31 mouse cellular contexts compared by ENCODE assay signal in the genomic region with DNA sequence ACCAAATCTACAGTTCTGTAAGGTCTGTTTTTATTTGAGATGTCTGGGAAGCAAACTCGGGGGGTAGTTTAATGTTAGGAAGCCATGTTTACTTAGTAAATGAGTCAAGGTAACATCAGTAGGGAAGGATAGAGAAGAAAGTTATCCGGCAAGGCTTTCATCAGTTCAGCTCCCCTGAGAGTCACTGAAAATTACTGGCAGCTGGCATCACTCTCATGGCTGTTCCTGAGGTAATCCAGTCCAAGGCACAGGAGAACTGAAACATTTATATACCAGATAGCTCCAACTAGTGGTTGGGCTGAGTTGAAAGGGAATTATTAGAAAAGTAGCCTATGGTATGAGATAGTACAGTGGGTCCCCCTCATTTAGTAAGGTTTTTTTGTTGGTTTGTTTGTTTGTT.
A peak's percentile ranks its signal among the peaks of the same experiment; 100 is the strongest.
DNase-seq lines count a peak whose midpoint lies in the region; ATAC-seq and TF ChIP-seq lines count a peak whose summit lies in the region.
"Had no signal": no experiment of that assay in that cellular context is flagged by ENCODE, and none has a peak within 500 bp of the region (broad histone marks: within the 10 kb centered on the region; RNA-seq: fewer than 3 reads in every experiment).

No protein-coding gene starts in this region.

- no peak for TF ChIP-seq EP300 in heart, adult 2 months (IDR thresholded peaks at IDR 0.05; ENCODE audit: insufficient read depth, low read depth, low read length)

- no peaks in the 10 kb centered on the region for H3K36me3 ChIP-seq in heart, adult 2 months (ENCODE audit: control insufficient read depth, insufficient read depth, low read length)
- H3K36me3 ChIP-seq in embryonic facial prominence, embryonic 10.5 days (replicated peaks): no peaks in the 10 kb centered on the region
- H3K36me3 ChIP-seq: embryonic facial prominence, embryonic 12.5 days; forebrain, embryonic 10.5 days; forebrain, embryonic 15.5 days; hindbrain, embryonic 15.5 days; liver, embryonic 12.5 days; neural tube, embryonic 15.5 days; stomach, embryonic 15.5 days had no signal

- no peak overlapping the region for H3K9ac ChIP-seq in heart, adult 2 months (ENCODE audit: low read depth, low read length)
- H3K9ac ChIP-seq: embryonic facial prominence, embryonic 12.5 days; forebrain, embryonic 15.5 days; hindbrain, embryonic 15.5 days; liver, embryonic 12.5 days; neural tube, embryonic 15.5 days; stomach, embryonic 15.5 days had no signal

- no peaks in the 10 kb centered on the region; the same call in 1 of the 2 replicates for H3K4me1 ChIP-seq in heart, adult 2 months (ENCODE audit: control insufficient read depth, insufficient read depth, low read length)
- H3K4me1 ChIP-seq in embryonic facial prominence, embryonic 10.5 days: no peaks in the 10 kb centered on the region
- H3K4me1 ChIP-seq: embryonic facial prominence, embryonic 12.5 days; forebrain, embryonic 10.5 days; forebrain, embryonic 15.5 days; hindbrain, embryonic 15.5 days; liver, embryonic 12.5 days; neural tube, embryonic 15.5 days; stomach, embryonic 15.5 days had no signal

- H3K27ac ChIP-seq in heart, adult 2 months: no peak overlapping the region
- no peak overlapping the region for H3K27ac ChIP-seq in layer of hippocampus, adult 2 months
- H3K27ac ChIP-seq in embryonic facial prominence, embryonic 10.5 days (replicated peaks): no peak overlapping the region
- H3K27ac ChIP-seq: embryonic facial prominence, embryonic 12.5 days; forebrain, embryonic 10.5 days; forebrain, embryonic 15.5 days; hindbrain, embryonic 15.5 days; liver, embryonic 12.5 days; neural tube, embryonic 15.5 days; stomach, embryonic 15.5 days had no signal

- intact Hi-C loops in heart, adult 2 months (cut with DNase I): no loop called here
- intact Hi-C loops in heart, postnatal 10 days (cut with DNase I): loop anchor here (5.0 kb wide), 1 partner anchor 69 kb away; no protein-coding TSS in a partner anchor

- H3K4me3 ChIP-seq in heart, adult 2 months: no peak overlapping the region
- no peak overlapping the region for H3K4me3 ChIP-seq in layer of hippocampus, adult 2 months
- H3K4me3 ChIP-seq in embryonic facial prominence, embryonic 10.5 days: no peak overlapping the region
- H3K4me3 ChIP-seq: embryonic facial prominence, embryonic 12.5 days; forebrain, embryonic 10.5 days; forebrain, embryonic 15.5 days; hindbrain, embryonic 15.5 days; liver, embryonic 12.5 days; neural tube, embryonic 15.5 days; stomach, embryonic 15.5 days had no signal

- H3K9me3 ChIP-seq in embryonic facial prominence, embryonic 10.5 days: no peaks in the 10 kb centered on the region
- H3K9me3 ChIP-seq: embryonic facial prominence, embryonic 12.5 days; forebrain, embryonic 10.5 days; forebrain, embryonic 15.5 days; hindbrain, embryonic 15.5 days; liver, embryonic 12.5 days; neural tube, embryonic 15.5 days; stomach, embryonic 15.5 days had no signal

- DNase-seq in heart, adult 2 months: no peak
- no peak for DNase-seq in heart, postnatal 10 days
- no peak for DNase-seq in layer of hippocampus, adult 2 months (ENCODE audit: low spot score in 2 of 2)
- DNase-seq in layer of hippocampus, postnatal 14 days (ENCODE audit: low spot score in 2 of 2): no peak
- DNase-seq in embryonic facial prominence, embryonic 10.5 days (ENCODE audit: low spot score): peak; percentile 51
- no peak for DNase-seq in left cerebral cortex, adult 11 months (ENCODE audit: low spot score)
- DNase-seq: adrenal gland, adult 8-10 months; cerebellum, adult 8-10 months; cerebellum, postnatal 36 days; gastrocnemius, postnatal 25 days; heart, adult 11 months; heart, postnatal 4 days; kidney, adult 8-10 months; kidney, postnatal 25 days; left cerebral cortex, postnatal 4 days; lung, adult 18-20 months; lung, postnatal 14 days; midbrain, embryonic 14.5 days; retina, postnatal 1 day; right cerebral cortex, postnatal 14 days; thymus, postnatal 25 days had no signal

- ATAC-seq in CD4-positive, CD25-positive, alpha-beta regulatory T cell, adult 4 months: no peak
- ATAC-seq: activated CD4-positive, CD25-positive, alpha-beta regulatory T cell, adult 4 months; forebrain, embryonic 15.5 days; inflammation-experienced regulatory T-cells, adult 6 months; liver, embryonic 12.5 days had no signal

- no peak for TF ChIP-seq POLR2A in heart, adult 2 months (IDR thresholded peaks at IDR 0.05; ENCODE audit: insufficient read depth, low read depth, low read length)

- H3K27me3 ChIP-seq in heart, adult 2 months (ENCODE audit: control insufficient read depth, insufficient read depth, low read length): no peaks in the 10 kb centered on the region
- H3K27me3 ChIP-seq in embryonic facial prominence, embryonic 10.5 days (replicated peaks; ENCODE audit: low read depth, poor library complexity, severe bottlenecking): no peaks in the 10 kb centered on the region
- H3K27me3 ChIP-seq: embryonic facial prominence, embryonic 12.5 days; forebrain, embryonic 15.5 days; hindbrain, embryonic 15.5 days; liver, embryonic 12.5 days; neural tube, embryonic 15.5 days; stomach, embryonic 15.5 days had no signal

- WGBS in heart, adult 2 months: 74% methylated on average over 2 of the region's 2 CpGs
- WGBS in embryonic facial prominence, embryonic 10.5 days: 26% methylated on average over 2 of the region's 2 CpGs

- no peaks in the 10 kb centered on the region for H3K79me2 ChIP-seq in heart, adult 2 months (replicated peaks; ENCODE audit: control insufficient read depth, insufficient read depth, low read length)

- TF ChIP-seq CTCF in heart, adult 2 months (IDR thresholded peaks at IDR 0.05): peak; percentile 21; the same call in 1 of the 2 replicates
- 0 out of 2 replicates have a peak, but pooled peaks have one; percentile 8 for TF ChIP-seq CTCF in layer of hippocampus, adult 2 months (conservative IDR thresholded peaks at IDR 0.05)
